Mouse (Mus musculus) heart, embryonic 10.5 days (tissue): ENCODE data around the gene Pcsk5. TPM values are rescaled to one million over a fixed set of nuclear protein-coding genes. Genes with fewer than 3 reads are reported as not detected.

Experiments
- DNase-seq: peaks from one replicate; pipeline ENCODE4 v3.0.0-alpha.2; 2017; ENCODE audit warnings: low spot score
- H3K27ac ChIP-seq: fragments of 300-500 bp; sonication (generic); 2 replicates; pipeline ENCODE4 v1.5.1; 2016; ENCODE audit warnings: mild to moderate bottlenecking
- H3K27me3 ChIP-seq: fragments of 300-500 bp; sonication (generic); 2 replicates; pipeline ENCODE4 v1.6.1; 2016; ENCODE audit warnings: mild to moderate bottlenecking; ENCODE audit not compliant: poor library complexity, insufficient read depth, severe bottlenecking
- H3K36me3 ChIP-seq: fragments of 300-500 bp; sonication (generic); 2 replicates; pipeline ENCODE4 v1.6.1; 2016; ENCODE audit warnings: mild to moderate bottlenecking, moderate library complexity
- H3K4me1 ChIP-seq: fragments of 300-500 bp; sonication (generic); 2 replicates; pipeline ENCODE4 v1.6.1; 2016; ENCODE audit warnings: mild to moderate bottlenecking
- H3K4me3 ChIP-seq: fragments of 300-500 bp; sonication (generic); 2 replicates; pipeline ENCODE4 v1.5.1; 2016; ENCODE audit warnings: mild to moderate bottlenecking, moderate library complexity
- H3K9me3 ChIP-seq: fragments of 300-500 bp; sonication (generic); 2 replicates; pipeline ENCODE4 v1.6.1; 2016; ENCODE audit warnings: mild to moderate bottlenecking, moderate library complexity
- whole genome bisulfite sequencing: fragments of 180-500 bp; shearing (Covaris S2); methylation state at CpG from one replicate; pipeline ENCODE4 v1.1.7; 2016; 5-methylcytosine and 5-hydroxymethylcytosine counted together
- polyA plus RNA-seq: library from polyadenylated mRNA; unstranded; fragments of >200 nt; fragmentation: Nextera tagmentation; extraction: Ambion mirVana; gene quantifications from 2 replicates; pipeline ENCODE4 v1.2.1, GENCODE M21; 2016

Pcsk5 gene
- polyA plus RNA-seq, 1 experiment from 2014 or later, result 21.5 TPM

GRCm38 (mm10) chr19:17385426-17385825, 452.0 kb downstream of the Pcsk5 start:
- Histone ChIP-seq H3K4me3 (no peak overlapping the region), H3K36me3 (no peaks in the 10 kb centered on the region), H3K27ac (no peak overlapping the region), H3K4me1 (no peaks in the 10 kb centered on the region; the same call in 1 of the 2 replicates), H3K9me3 (no peaks in the 10 kb centered on the region), H3K27me3 (no peaks in the 10 kb centered on the region; the same call in 1 of the 2 replicates)
- DNase-seq, result no peak
- 78% methylated on average over 1 of the region's 1 CpGs for WGBS

GRCm38 (mm10) chr19:17385022-17385421, 452.4 kb downstream of the Pcsk5 start:
- Histone ChIP-seq H3K36me3 (no peaks in the 10 kb centered on the region), H3K9me3 (no peaks in the 10 kb centered on the region), H3K27ac (no peak overlapping the region), H3K4me1 (no peaks in the 10 kb centered on the region; the same call in 1 of the 2 replicates), H3K4me3 (no peak overlapping the region), H3K27me3 (no peaks in the 10 kb centered on the region; the same call in 1 of the 2 replicates)
- no peak for DNase-seq
- 95% methylated on average over 4 of the region's 4 CpGs for WGBS

DNA sequence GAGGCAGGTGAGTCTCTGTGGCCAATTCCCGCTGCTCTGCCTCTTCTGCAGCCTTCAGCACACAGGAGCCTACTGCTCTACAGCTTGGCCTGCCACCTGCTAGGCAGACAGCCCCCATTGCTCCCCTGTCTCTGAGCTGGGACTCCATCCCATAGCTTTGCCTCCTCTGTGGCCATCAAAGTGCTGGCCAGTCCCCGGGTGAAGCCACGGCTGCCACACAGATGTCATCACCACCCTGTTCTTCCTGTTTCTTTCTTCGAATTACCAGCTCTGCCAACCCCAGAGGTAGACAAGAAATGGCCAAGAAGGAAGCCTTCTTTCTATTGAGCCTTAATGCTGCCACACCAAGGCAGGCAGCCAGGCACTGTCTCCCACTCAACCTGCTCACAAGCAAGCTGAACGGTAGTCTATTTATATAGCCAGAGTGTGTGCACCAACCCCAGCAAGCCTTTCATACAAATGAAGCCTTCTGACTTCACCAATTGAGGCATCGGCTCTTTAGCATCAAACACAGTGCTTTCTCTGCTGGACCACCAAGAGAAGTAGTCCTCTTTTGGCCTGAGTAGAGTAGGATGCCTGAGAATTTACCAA, 454.5 kb downstream of the Pcsk5 start:
- Histone ChIP-seq H3K9me3 (no peaks in the 10 kb centered on the region), H3K27me3 (no peaks in the 10 kb centered on the region; the same call in 1 of the 2 replicates), H3K27ac (no peak overlapping the region), H3K4me3 (no peak overlapping the region), H3K36me3 (no peaks in the 10 kb centered on the region), H3K4me1 (no peaks in the 10 kb centered on the region)
- WGBS, result 63% methylated on average over 6 of the region's 6 CpGs
- DNase-seq, result no peak
